Mouse (Mus musculus) CH12.LX (cell line): Measurements from ENCODE around the gene Ppfia3. TPM values are rescaled to one million over a fixed set of nuclear protein-coding genes. Genes with fewer than 3 reads are reported as not detected.
"Not testable (repeated sequence)": the region's sequence is repeated elsewhere in the genome, so short reads cannot be mapped to it uniquely, and the experiment has no call there.

Experiments
- DNase-seq: peaks from one replicate; pipeline ENCODE4 v3.0.0-alpha.2; 2013; ENCODE audit errors: extremely low read depth
- H3K27ac ChIP-seq: 2 replicates; pipeline ENCODE4 v1.5.1; 2012; ENCODE audit warnings: low read depth, mild to moderate bottlenecking, control low read depth, moderate library complexity; ENCODE audit not compliant: insufficient read depth
- H3K27me3 ChIP-seq: replicated peaks from 2 replicates; pipeline ENCODE3; 2012; ENCODE audit warnings: inconsistent platforms
- H3K36me3 ChIP-seq, 2 experiments: replicated peaks in 1 of 2; 2 replicates each; pipeline versions ENCODE3 to v1.6.1; 2012; ENCODE audit warnings: inconsistent platforms in 1 of 2, low read length in 1 of 2, mild to moderate bottlenecking in 1 of 2, mixed read lengths in 1 of 2, moderate library complexity in 1 of 2; ENCODE audit not compliant: control insufficient read depth in 1 of 2, insufficient read depth in 1 of 2
- H3K4me1 ChIP-seq, 2 experiments: 2 replicates each; pipeline ENCODE4 v1.6.1; 2012; ENCODE audit warnings: inconsistent platforms in 1 of 2, moderate library complexity in 1 of 2; ENCODE audit not compliant: insufficient read depth in 2 of 2, control insufficient read depth in 1 of 2
- H3K4me2 ChIP-seq: 2 replicates; pipeline ENCODE4 v1.6.1; 2012; ENCODE audit warnings: low read depth, mild to moderate bottlenecking, control low read depth; ENCODE audit not compliant: poor library complexity, insufficient read depth, severe bottlenecking
- H3K4me3 ChIP-seq, 3 experiments: fragments of 150-350 bp in 1 of 3; sonication (generic) in 1 of 3; replicated peaks in 1 of 3; 2 replicates each; pipeline versions ENCODE3 to v1.5.1; 2011 to 2012; ENCODE audit warnings: low read depth in 2 of 3, low read length in 2 of 3, mild to moderate bottlenecking in 2 of 3, moderate library complexity in 2 of 3, control low read depth in 1 of 3, improper control_type of control experiment in 1 of 3, inconsistent platforms in 1 of 3, mixed read lengths in 1 of 3; ENCODE audit not compliant: poor library complexity in 1 of 3
- H3K79me2 ChIP-seq: replicated peaks from 2 replicates; pipeline ENCODE4 v1.6.1; 2012; ENCODE audit warnings: mild to moderate bottlenecking, moderate library complexity; ENCODE audit not compliant: control insufficient read depth, poor library complexity, insufficient read depth, severe bottlenecking; ENCODE audit errors: extremely low read depth
- H3K9ac ChIP-seq: 2 replicates; pipeline ENCODE4 v1.6.1; 2012; ENCODE audit warnings: low read depth, mild to moderate bottlenecking, control low read depth, moderate library complexity; ENCODE audit not compliant: insufficient read depth
- H3K9me3 ChIP-seq: replicated peaks from 2 replicates; pipeline ENCODE3; 2012; ENCODE audit warnings: low read length, inconsistent platforms, mixed read lengths
- BHLHE40 ChIP-seq: IDR thresholded peaks from 2 replicates; pipeline ENCODE4 v1.6.1; 2011; ENCODE audit warnings: mild to moderate bottlenecking, low read depth, low read length, improper control_type of control experiment
- CHD1 ChIP-seq: IDR thresholded peaks from 2 replicates; pipeline ENCODE4 v1.6.1; 2012; ENCODE audit warnings: low read depth, low read length, improper control_type of control experiment, inconsistent platforms
- CHD2 ChIP-seq: IDR thresholded peaks from 2 replicates; pipeline ENCODE4 v1.6.1; 2011; ENCODE audit warnings: low read length, improper control_type of control experiment
- CTCF ChIP-seq, 2 experiments: IDR thresholded peaks in 1 of 2; conservative IDR thresholded peaks in 1 of 2; 2 replicates each; pipeline ENCODE4 v1.5.1; 2011 to 2012; ENCODE audit warnings: low read depth in 2 of 2, low read length in 2 of 2, improper control_type of control experiment in 1 of 2, inconsistent platforms in 1 of 2, mild to moderate bottlenecking in 1 of 2, moderate library complexity in 1 of 2
- E2F4 ChIP-seq: IDR thresholded peaks from 2 replicates; pipeline ENCODE4 v1.6.1; 2011; ENCODE audit warnings: low read depth, low read length, improper control_type of control experiment; ENCODE audit not compliant: insufficient replicate concordance
- ELF1 ChIP-seq: IDR thresholded peaks from 2 replicates; pipeline ENCODE4 v1.6.1; 2014; ENCODE audit warnings: low read depth, mild to moderate bottlenecking, inconsistent platforms, low read length, improper control_type of control experiment
- EP300 ChIP-seq: IDR thresholded peaks from 2 replicates; pipeline ENCODE4 v1.6.1; 2011; ENCODE audit warnings: low read length, improper control_type of control experiment
- ETS1 ChIP-seq: conservative IDR thresholded peaks from 2 replicates; pipeline ENCODE4 v1.6.1; 2012; ENCODE audit warnings: low read depth, mild to moderate bottlenecking, inconsistent platforms, low read length, improper control_type of control experiment, moderate library complexity
- GABPA ChIP-seq: IDR thresholded peaks from 2 replicates; pipeline ENCODE4 v1.6.1; 2012; ENCODE audit warnings: low read depth, low read length, improper control_type of control experiment, inconsistent platforms; ENCODE audit not compliant: insufficient replicate concordance
- HCFC1 ChIP-seq: IDR thresholded peaks from 2 replicates; pipeline ENCODE4 v1.6.1; 2012; ENCODE audit warnings: low read depth, mild to moderate bottlenecking, inconsistent platforms, low read length, improper control_type of control experiment
- IRF4 ChIP-seq: IDR thresholded peaks from 2 replicates; pipeline ENCODE4 v1.6.1; 2014; ENCODE audit warnings: low read depth, mild to moderate bottlenecking, inconsistent platforms, low read length, improper control_type of control experiment
- JUN ChIP-seq: IDR thresholded peaks from 2 replicates; pipeline ENCODE4 v1.6.1; 2011; ENCODE audit warnings: low read depth, mild to moderate bottlenecking, low read length, improper control_type of control experiment, moderate library complexity; ENCODE audit not compliant: insufficient read depth
- MAX ChIP-seq: IDR thresholded peaks from 2 replicates; pipeline ENCODE4 v1.6.1; 2011; ENCODE audit warnings: low read length, improper control_type of control experiment
- MAZ ChIP-seq: IDR thresholded peaks from 2 replicates; pipeline ENCODE4 v1.6.1; 2012; ENCODE audit warnings: low read depth, mild to moderate bottlenecking, inconsistent platforms, low read length, improper control_type of control experiment, moderate library complexity
- MXI1 ChIP-seq: IDR thresholded peaks from 2 replicates; pipeline ENCODE4 v1.6.1; 2011; ENCODE audit warnings: mild to moderate bottlenecking, low read depth, low read length, improper control_type of control experiment
- MYC ChIP-seq: IDR thresholded peaks from 2 replicates; pipeline ENCODE4 v1.6.1; 2011; ENCODE audit warnings: low read depth, mild to moderate bottlenecking, improper control_type of control experiment, low read length
- NRF1 ChIP-seq: IDR thresholded peaks from 2 replicates; pipeline ENCODE4 v1.6.1; 2014; ENCODE audit warnings: low read depth, mild to moderate bottlenecking, inconsistent platforms, low read length, improper control_type of control experiment, moderate library complexity
- PAX5 ChIP-seq: IDR thresholded peaks from 2 replicates; pipeline ENCODE4 v1.6.1; 2012; ENCODE audit warnings: low read length, inconsistent platforms, mixed read lengths
- POLR2A ChIP-seq: IDR thresholded peaks from 2 replicates; pipeline ENCODE4 v1.6.1; 2011; ENCODE audit warnings: low read depth, mild to moderate bottlenecking, improper control_type of control experiment, low read length
- POLR2AphosphoS2 ChIP-seq: IDR thresholded peaks from 2 replicates; pipeline ENCODE4 v1.6.1; 2011; ENCODE audit warnings: low read depth, low read length, improper control_type of control experiment
- RAD21 ChIP-seq: IDR thresholded peaks from 2 replicates; pipeline ENCODE4 v1.6.1; 2011; ENCODE audit warnings: low read depth, mild to moderate bottlenecking, low read length, improper control_type of control experiment, moderate library complexity
- RCOR1 ChIP-seq: conservative IDR thresholded peaks from 2 replicates; pipeline ENCODE4 v1.6.1; 2012; ENCODE audit warnings: low read depth, mild to moderate bottlenecking, inconsistent platforms, low read length, improper control_type of control experiment
- TBP ChIP-seq: conservative IDR thresholded peaks from 2 replicates; pipeline ENCODE4 v1.6.1; 2011; ENCODE audit warnings: low read depth, low read length, improper control_type of control experiment
- TCF12 ChIP-seq: IDR thresholded peaks from 2 replicates; pipeline ENCODE4 v1.6.1; 2014; ENCODE audit warnings: low read depth, mild to moderate bottlenecking, inconsistent platforms, low read length, improper control_type of control experiment
- UBTF ChIP-seq: IDR thresholded peaks from 2 replicates; pipeline ENCODE4 v1.6.1; 2012; ENCODE audit warnings: low read depth, mild to moderate bottlenecking, inconsistent platforms, low read length, improper control_type of control experiment, moderate library complexity
- USF1 ChIP-seq: IDR thresholded peaks from 2 replicates; pipeline ENCODE4 v1.6.1; 2014; ENCODE audit warnings: low read depth, mild to moderate bottlenecking, inconsistent platforms, low read length, improper control_type of control experiment
- USF2 ChIP-seq: conservative IDR thresholded peaks from 2 replicates; pipeline ENCODE4 v1.6.1; 2011; ENCODE audit warnings: low read depth, low read length, improper control_type of control experiment
- ZKSCAN1 ChIP-seq: IDR thresholded peaks from 2 replicates; pipeline ENCODE4 v1.6.1; 2012; ENCODE audit warnings: low read depth, inconsistent platforms, low read length, improper control_type of control experiment, borderline replicate concordance
- ZMIZ1 ChIP-seq: IDR thresholded peaks from 2 replicates; pipeline ENCODE4 v1.6.1; 2012; ENCODE audit warnings: low read depth, mild to moderate bottlenecking, inconsistent platforms, low read length, improper control_type of control experiment
- ZNF384 ChIP-seq: IDR thresholded peaks from 2 replicates; pipeline ENCODE4 v1.6.1; 2012; ENCODE audit warnings: low read depth, low read length, improper control_type of control experiment, inconsistent platforms
- dilution Hi-C: fragments of 300-500 bp; cut with MboI; formaldehyde crosslinking; loops from 2 replicates; pipeline ENCODE4 v1.14.3; 2020; ENCODE audit warnings: low sequenced_read_pairs; ENCODE audit not compliant: extremely low pct_unique_long_range_greater_than_20kb, extremely low pct_ligation_motif_present
- in situ Hi-C: fragments of 300-500 bp; cut with MboI; formaldehyde crosslinking; loops from 3 replicates; pipeline ENCODE4 v1.14.3; 2019; ENCODE audit warnings: low sequenced_read_pairs, low pct_ligation_motif_present, low pct_unique_long_range_greater_than_20kb, mixed read lengths
- polyA plus RNA-seq: library from polyadenylated mRNA; unstranded; fragments of >175 nt; gene quantifications from 2 replicates; pipeline ENCODE4 v1.2.1, GENCODE M21; 2012; ENCODE audit warnings: low read depth; ENCODE audit not compliant: insufficient read length
- total RNA-seq, 2 experiments: library from RNA; depleted of rRNA; stranded (reverse); fragments of 300-350 nt in 1 of 2; fragments of >200 nt in 1 of 2; gene quantifications; 2 replicates each; pipeline ENCODE4 v1.2.3; 2012 to 2014

Ppfia3 gene
- total and polyA plus RNA-seq, 3 experiments = 0.21 to 1.9 (median 0.61) TPM

DNA sequence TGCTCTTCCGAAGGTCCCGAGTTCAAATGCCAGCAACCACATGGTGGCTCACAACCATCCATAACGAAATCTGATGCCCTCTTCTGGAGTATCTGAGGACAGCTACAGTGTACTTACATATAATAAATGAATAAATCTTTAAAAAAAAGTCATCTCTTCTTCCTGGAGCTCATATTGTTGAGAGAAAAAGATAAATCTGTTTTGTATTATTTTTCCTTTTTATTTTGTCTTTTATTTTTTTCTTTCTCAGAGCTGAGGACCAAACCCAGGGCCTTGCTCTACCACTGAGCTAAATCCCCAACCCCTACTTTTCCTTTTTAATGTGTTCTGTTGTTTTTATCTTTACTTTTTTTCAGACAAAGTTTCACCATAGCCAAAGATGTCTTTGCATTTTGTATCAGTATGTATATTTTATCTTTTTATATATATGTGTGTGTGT lies 29.5 kb upstream of the Ppfia3 start:
- Histone ChIP-seq H3K4me1 (peaks cover 0 to 24% of the 10 kb centered on the region in 2 experiments; a peak in 2 of 4 replicates), H3K9ac (peak overlapping the region; percentile 68), H3K4me3 (peak overlapping the region; percentile 61 to 89 (median 64)), H3K36me3 (peaks cover 19 to 32% of the 10 kb centered on the region in 2 experiments), H3K79me2 (peaks cover 39% of the 10 kb centered on the region), H3K27ac (peak overlapping the region; percentile 74; the same call in 1 of the 2 replicates)
- in situ Hi-C loops = loop anchor here (10.0 kb wide), 1 partner anchor 92 kb away; no protein-coding TSS in a partner anchor
- H3K27me3 ChIP-seq, DNase-seq, dilution Hi-C loops, H3K4me2 ChIP-seq, H3K9me3 ChIP-seq: not testable (repeated sequence)
- peak in 1 of 2 experiments; percentile 30; a peak in 2 of 4 replicates for TF ChIP-seq CTCF (conservative IDR thresholded peaks at IDR 0.05 in 1 of 2, IDR thresholded peaks at IDR 0.05 in 1 of 2; ENCODE audit: low read depth in 2 of 2, low read length in 2 of 2)

GRCm38 (mm10) chr7:45395578-45396336 lies 28.9 kb upstream of the Ppfia3 start, which contains the start of gene Snrnp70:
TSS of gene Snrnp70 (minus strand) at chr7:45395742.
- peak within 1 kb of the TSS; percentile 84 for H3K9ac ChIP-seq
- peaks cover 21 to 35% of the 10 kb centered on the region in 2 experiments for H3K36me3 ChIP-seq
- H3K4me3 ChIP-seq = peak within 1 kb of the TSS; percentile 78 to 97 (median 89)
- in situ Hi-C loops (loop anchor here (10.0 kb wide), 1 partner anchor 91 kb away; no protein-coding TSS in a partner anchor), dilution Hi-C loops (no loop called here)
- H3K79me2 ChIP-seq = peaks cover 42% of the 10 kb centered on the region
- H3K4me2 ChIP-seq = peak within 1 kb of the TSS; percentile 87
- no peaks in the 10 kb centered on the region for H3K9me3 ChIP-seq
- peak; percentile 100 for DNase-seq
- peaks cover 0 to 24% of the 10 kb centered on the region in 2 experiments; a peak in 2 of 4 replicates for H3K4me1 ChIP-seq
- peak within 1 kb of the TSS; percentile 74 for H3K27ac ChIP-seq
- no peaks in the 10 kb centered on the region for H3K27me3 ChIP-seq
- TF ChIP-seq HCFC1 (peak; percentile 78), UBTF (no peak), POLR2A (peak; percentile 93), PAX5 (no peak), CHD1 (0 out of 2 replicates have a peak, but pooled peaks have one; percentile 70), EP300 (no peak), ZNF384 (peak; percentile 16; the same call in 1 of the 2 replicates), MAX (peak; percentile 82), CHD2 (peak; percentile 93), BHLHE40 (0 out of 2 replicates have a peak, but pooled peaks have one; percentile 16), GABPA (no peak), NRF1 (peak; percentile 91), MYC (peak; percentile 75), CTCF (conservative IDR thresholded peaks at IDR 0.05 in 1 of 2, IDR thresholded peaks at IDR 0.05 in 1 of 2; ENCODE audit: low read depth in 2 of 2, low read length in 2 of 2) (no peak), USF1 (no peak), USF2 (no peak), TCF12 (peak; percentile 93), JUN (no peak), RCOR1 (0 out of 2 replicates have a peak, but pooled peaks have one; percentile 37), IRF4 (peak; percentile 79), ZKSCAN1 (no peak; the same call in 1 of the 2 replicates), E2F4 (0 out of 2 replicates have a peak, but pooled peaks have one; percentile 81), ETS1 (peak; percentile 39), RAD21 (no peak), MXI1 (peak; percentile 76), ZMIZ1 (peak; percentile 89), ELF1 (peak; percentile 77), POLR2AphosphoS2 (peak; percentile 64; the same call in 1 of the 2 replicates), MAZ (peak; percentile 63; the same call in 1 of the 2 replicates), TBP (peak; percentile 90)
